Mouse (Mus musculus): ENCODE data around the gene Rfxap. TPM values are rescaled to one million over a fixed set of nuclear protein-coding genes. Genes with fewer than 3 reads are reported as not detected.

Rfxap gene
- 56.5 and 62.8 TPM in 2 replicates for polyA plus RNA-seq (2016; fragmentation: Nextera tagmentation; extraction: Ambion mirVana)

GRCm38 (mm10) chr3:54807666-54808217 is at the start of gene Rfxap:
Gene Rfxap, minus strand, starts transcription at chr3:54807791.
- Histone ChIP-seq H3K4me1 (peaks cover 19% of the 10 kb centered on the region), H3K4me2 (replicated peaks) (peak within 1 kb of the TSS; percentile 94), H3K9me3 (no peaks in the 10 kb centered on the region), H3K27ac (replicated peaks) (peak within 1 kb of the TSS; percentile 92), H3K9ac (replicated peaks) (peak within 1 kb of the TSS; percentile 92), H3K36me3 (peaks cover 13% of the 10 kb centered on the region), H3K27me3 (no peaks in the 10 kb centered on the region), H3K4me3 (peak within 1 kb of the TSS; percentile 66)
- peak; percentile 94 for ATAC-seq (ENCODE audit: low FRiP score, low read depth)
- under 1% methylated on average over 52 of the region's 52 CpGs for WGBS

- ATAC-seq (ENCODE audit: low FRiP score, low read depth): no peak
- Histone ChIP-seq H3K9ac (replicated peaks) (no peak overlapping the region), H3K4me1 (no peaks in the 10 kb centered on the region), H3K36me3 (no peaks in the 10 kb centered on the region), H3K4me3 (no peak overlapping the region), H3K4me2 (replicated peaks) (no peak overlapping the region), H3K9me3 (no peaks in the 10 kb centered on the region), H3K27ac (replicated peaks) (no peak overlapping the region), H3K27me3 (no peaks in the 10 kb centered on the region)
- WGBS: 73% methylated on average over 2 of the region's 2 CpGs
These were observed 27.8 kb upstream of the Rfxap start for GRCm38 (mm10) chr3:54835421-54835820.

GRCm38 (mm10) chr3:54832491-54832890 is 24.9 kb upstream of the Rfxap start:
- Histone ChIP-seq H3K27ac (replicated peaks) (no peak overlapping the region), H3K4me2 (replicated peaks) (no peak overlapping the region), H3K4me1 (no peaks in the 10 kb centered on the region), H3K4me3 (no peak overlapping the region), H3K9ac (replicated peaks) (no peak overlapping the region), H3K36me3 (no peaks in the 10 kb centered on the region), H3K27me3 (no peaks in the 10 kb centered on the region), H3K9me3 (no peaks in the 10 kb centered on the region)
- no peak for ATAC-seq (ENCODE audit: low FRiP score, low read depth)
- WGBS: 93% methylated on average over 3 of the region's 3 CpGs

- Histone ChIP-seq H3K27ac (replicated peaks) (no peak overlapping the region), H3K9ac (replicated peaks) (no peak overlapping the region), H3K36me3 (no peaks in the 10 kb centered on the region), H3K4me2 (replicated peaks) (no peak overlapping the region), H3K9me3 (no peaks in the 10 kb centered on the region), H3K4me3 (no peak overlapping the region), H3K27me3 (no peaks in the 10 kb centered on the region), H3K4me1 (no peaks in the 10 kb centered on the region)
- 70% methylated on average over 5 of the region's 5 CpGs for WGBS
- no peak for ATAC-seq (ENCODE audit: low FRiP score, low read depth)
These were observed 14.9 kb upstream of the Rfxap start for GRCm38 (mm10) chr3:54822526-54822925.

GRCm38 (mm10) chr3:54815292-54815691 is 7.7 kb upstream of the Rfxap start:
- no peaks in the 10 kb centered on the region for H3K36me3 ChIP-seq
- WGBS: 37% methylated on average over 3 of the region's 3 CpGs
- no peak overlapping the region for H3K4me3 ChIP-seq
- H3K9ac ChIP-seq (replicated peaks): no peak overlapping the region
- ATAC-seq (ENCODE audit: low FRiP score, low read depth): no peak
- H3K9me3 ChIP-seq: no peaks in the 10 kb centered on the region
- H3K27me3 ChIP-seq: no peaks in the 10 kb centered on the region; the same call in 1 of the 2 replicates
- H3K4me2 ChIP-seq (replicated peaks): no peak overlapping the region
- no peaks in the 10 kb centered on the region for H3K4me1 ChIP-seq
- H3K27ac ChIP-seq (replicated peaks): no peak overlapping the region

- 83% methylated on average over 6 of the region's 6 CpGs for WGBS
These were observed 7.0 kb upstream of the Rfxap start for GRCm38 (mm10) chr3:54814622-54815021.

GRCm38 (mm10) chr3:54813418-54813988 is 5.9 kb upstream of the Rfxap start:
- Histone ChIP-seq H3K27ac (replicated peaks) (no peak overlapping the region), H3K36me3 (no peaks in the 10 kb centered on the region), H3K9me3 (no peaks in the 10 kb centered on the region), H3K4me2 (replicated peaks) (no peak overlapping the region), H3K9ac (replicated peaks) (no peak overlapping the region), H3K4me3 (no peak overlapping the region), H3K4me1 (no peaks in the 10 kb centered on the region), H3K27me3 (no peaks in the 10 kb centered on the region; the same call in 1 of the 2 replicates)
- WGBS: 61% methylated on average over 6 of the region's 6 CpGs
- no peak for ATAC-seq (ENCODE audit: low FRiP score, low read depth)

More at GRCm38 (mm10) chr3:54814622-54815021, 7.0 kb upstream of the Rfxap start:
- Histone ChIP-seq H3K9me3 (no peaks in the 10 kb centered on the region), H3K4me2 (replicated peaks) (no peak overlapping the region), H3K4me1 (no peaks in the 10 kb centered on the region), H3K9ac (replicated peaks) (no peak overlapping the region), H3K36me3 (no peaks in the 10 kb centered on the region), H3K27ac (replicated peaks) (no peak overlapping the region), H3K27me3 (no peaks in the 10 kb centered on the region; the same call in 1 of the 2 replicates), H3K4me3 (no peak overlapping the region)
- no peak for ATAC-seq (ENCODE audit: low FRiP score, low read depth)

GRCm38 (mm10) chr3:54811616-54812015 is 4.0 kb upstream of the Rfxap start:
- no peak overlapping the region for H3K27ac ChIP-seq (replicated peaks)
- H3K9me3 ChIP-seq: no peaks in the 10 kb centered on the region
- H3K36me3 ChIP-seq: no peaks in the 10 kb centered on the region
- 49% methylated on average over 1 of the region's 1 CpGs for WGBS
- H3K27me3 ChIP-seq: no peaks in the 10 kb centered on the region; the same call in 1 of the 2 replicates
- peaks cover 4% of the 10 kb centered on the region; the same call in 1 of the 2 replicates for H3K4me1 ChIP-seq
- H3K4me2 ChIP-seq (replicated peaks): no peak overlapping the region
- ATAC-seq (ENCODE audit: low FRiP score, low read depth): no peak
- H3K4me3 ChIP-seq: no peak overlapping the region
- no peak overlapping the region for H3K9ac ChIP-seq (replicated peaks)

GRCm38 (mm10) chr3:54809111-54809510 is 1.5 kb upstream of the Rfxap start:
- no peaks in the 10 kb centered on the region for H3K9me3 ChIP-seq
- H3K9ac ChIP-seq (replicated peaks): no peak overlapping the region
- H3K36me3 ChIP-seq: peaks cover 5% of the 10 kb centered on the region
- no peak overlapping the region for H3K27ac ChIP-seq (replicated peaks)
- H3K4me2 ChIP-seq (replicated peaks): no peak overlapping the region
- peaks cover 19% of the 10 kb centered on the region for H3K4me1 ChIP-seq
- H3K27me3 ChIP-seq: no peaks in the 10 kb centered on the region; the same call in 1 of the 2 replicates
- H3K4me3 ChIP-seq: no peak overlapping the region
- WGBS: 69% methylated on average over 5 of the region's 5 CpGs
- no peak for ATAC-seq (ENCODE audit: low FRiP score, low read depth)

GRCm38 (mm10) chr3:54807061-54807661 is 430 bp downstream of the Rfxap start:
- peak overlapping the region; percentile 94 for H3K4me2 ChIP-seq (replicated peaks)
- no peak; the same call in none of the 2 replicates for ATAC-seq (ENCODE audit: low FRiP score, low read depth)
- no peaks in the 10 kb centered on the region for H3K27me3 ChIP-seq
- peak overlapping the region; percentile 92 for H3K9ac ChIP-seq (replicated peaks)
- H3K27ac ChIP-seq (replicated peaks): peak overlapping the region; percentile 92
- H3K9me3 ChIP-seq: no peaks in the 10 kb centered on the region
- peaks cover 19% of the 10 kb centered on the region for H3K4me1 ChIP-seq
- WGBS: 0% methylated on average over 54 of the region's 56 CpGs
- peak overlapping the region; percentile 66 for H3K4me3 ChIP-seq
- H3K36me3 ChIP-seq: peaks cover 13% of the 10 kb centered on the region

- no peak overlapping the region for H3K9ac ChIP-seq (replicated peaks)
- 95% methylated on average over 8 of the region's 8 CpGs for WGBS
- no peak for ATAC-seq (ENCODE audit: low FRiP score, low read depth)
These were observed 3.9 kb downstream of the Rfxap start for GRCm38 (mm10) chr3:54803713-54804112.

GRCm38 (mm10) chr3:54797211-54797610 is 10.4 kb downstream of the Rfxap start:
- H3K27ac ChIP-seq (replicated peaks): no peak overlapping the region
- H3K9ac ChIP-seq (replicated peaks): no peak overlapping the region
- no peaks in the 10 kb centered on the region for H3K27me3 ChIP-seq
- 38% methylated on average over 16 of the region's 16 CpGs for WGBS
- H3K4me2 ChIP-seq (replicated peaks): no peak overlapping the region
- H3K36me3 ChIP-seq: no peaks in the 10 kb centered on the region
- no peak overlapping the region for H3K4me3 ChIP-seq
- H3K4me1 ChIP-seq: no peaks in the 10 kb centered on the region
- ATAC-seq (ENCODE audit: low FRiP score, low read depth): peak; percentile 44; the same call in 1 of the 2 replicates
- peaks cover 9% of the 10 kb centered on the region; the same call in 1 of the 2 replicates for H3K9me3 ChIP-seq

More at GRCm38 (mm10) chr3:54803713-54804112, 3.9 kb downstream of the Rfxap start:
- no peak overlapping the region for H3K4me3 ChIP-seq
- H3K9me3 ChIP-seq: no peaks in the 10 kb centered on the region
- H3K4me1 ChIP-seq: peaks cover 19% of the 10 kb centered on the region
- no peaks in the 10 kb centered on the region for H3K27me3 ChIP-seq
- peaks cover 13% of the 10 kb centered on the region for H3K36me3 ChIP-seq
- no peak overlapping the region for H3K27ac ChIP-seq (replicated peaks)
- no peak overlapping the region for H3K4me2 ChIP-seq (replicated peaks)

All from midbrain, embryonic 12.5 days (tissue).